ENCODE assay signal across 8 mouse cellular contexts in genomic region chr11:3167571-3168001, GRCm38 (mm10). TPM values are rescaled to one million over a fixed set of nuclear protein-coding genes. Genes with fewer than 3 reads are reported as not detected.
A peak's percentile ranks its signal among the peaks of the same experiment; 100 is the strongest.
DNase-seq lines count a peak whose midpoint lies in the region; ATAC-seq and TF ChIP-seq lines count a peak whose summit lies in the region.
"Not testable (repeated sequence)": the region's sequence is repeated elsewhere in the genome, so short reads cannot be mapped to it uniquely, and the experiment has no call there.

No protein-coding gene starts in this region.

- H3K4me1 ChIP-seq in lung, embryonic 15.5 days, result not testable (repeated sequence)

- DNase-seq in CD8-positive naive resting alpha-beta T cell, adult 2 months (ENCODE audit: low read depth in 2 of 2, low spot score in 2 of 2), result peak; percentile 47 to 58
- peak; percentile 41 for DNase-seq in adrenal gland, postnatal 14 days
- peak; percentile 45 for DNase-seq in gastrocnemius, adult 2 months
- peak; percentile 51 to 52 for DNase-seq in heart, postnatal 10 days
- DNase-seq in kidney, postnatal 14 days, result peak; percentile 64
- peak; percentile 50 for DNase-seq in ovary, adult 18-20 months (ENCODE audit: low spot score)
- peak; percentile 42 for DNase-seq in thymus, postnatal 14 days

- H3K27me3 ChIP-seq in lung, embryonic 15.5 days, result not testable (repeated sequence)

- 72% methylated on average over 4 of the region's 4 CpGs for WGBS in lung, embryonic 15.5 days

- H3K4me3 ChIP-seq in gastrocnemius, adult 2 months; lung, embryonic 15.5 days: not testable (repeated sequence)

- ATAC-seq in lung, embryonic 15.5 days (ENCODE audit: borderline replicate concordance, extremely low read depth, low FRiP score, low TSS enrichment), result 0 out of 2 replicates have a peak, but pooled peaks have one; percentile 8

- not testable (repeated sequence) for H3K36me3 ChIP-seq in lung, embryonic 15.5 days

- H3K9ac ChIP-seq in lung, embryonic 15.5 days, result not testable (repeated sequence)

- TF ChIP-seq CTCF in gastrocnemius, adult 2 months (IDR thresholded peaks at IDR 0.05), result not testable (repeated sequence)

- intact Hi-C loops in gastrocnemius, adult 2 months (cut with DNase I); heart, postnatal 10 days (cut with DNase I): not testable (repeated sequence)

- not testable (repeated sequence) for H3K9me3 ChIP-seq in lung, embryonic 15.5 days

- not testable (repeated sequence) for H3K27ac ChIP-seq in gastrocnemius, adult 2 months; lung, embryonic 15.5 days

- H3K4me2 ChIP-seq in lung, embryonic 15.5 days, result not testable (repeated sequence)

RNA-seq across cellular contexts. Expression of gene Sfi1, which starts 25.7 kb away (rescaled TPM):
- total RNA-seq in adrenal gland, postnatal 14 days (2021), result 39.4 and 60.7 TPM in 2 replicates
- total RNA-seq in gastrocnemius, adult 2 months (2021), result 10 to 100 TPM; 15.3 to 15.6 TPM
- total RNA-seq in heart, postnatal 10 days (2021), result 10 to 100 TPM; 27.5 to 28.7 TPM
- polyA plus RNA-seq in lung, embryonic 15.5 days (2015; fragmentation: Nextera tagmentation; extraction: Ambion mirVana), result 11.3 and 12.8 TPM in 2 replicates

RNA-seq across cellular contexts. Expression of gene Eif4enif1, which starts 34.6 kb away (rescaled TPM):
- 57.0 and 61.1 TPM in 2 replicates for total RNA-seq in adrenal gland, postnatal 14 days (2021)
- 10 to 100 TPM; 29.9 to 34.5 TPM for total RNA-seq in gastrocnemius, adult 2 months (2021)
- 10 to 100 TPM; 53.7 to 60.1 TPM for total RNA-seq in heart, postnatal 10 days (2021)
- polyA plus RNA-seq in lung, embryonic 15.5 days (2015; fragmentation: Nextera tagmentation; extraction: Ambion mirVana), result 48.2 and 49.3 TPM in 2 replicates
